8 mouse cellular contexts compared by ENCODE assay signal in the genomic region with DNA sequence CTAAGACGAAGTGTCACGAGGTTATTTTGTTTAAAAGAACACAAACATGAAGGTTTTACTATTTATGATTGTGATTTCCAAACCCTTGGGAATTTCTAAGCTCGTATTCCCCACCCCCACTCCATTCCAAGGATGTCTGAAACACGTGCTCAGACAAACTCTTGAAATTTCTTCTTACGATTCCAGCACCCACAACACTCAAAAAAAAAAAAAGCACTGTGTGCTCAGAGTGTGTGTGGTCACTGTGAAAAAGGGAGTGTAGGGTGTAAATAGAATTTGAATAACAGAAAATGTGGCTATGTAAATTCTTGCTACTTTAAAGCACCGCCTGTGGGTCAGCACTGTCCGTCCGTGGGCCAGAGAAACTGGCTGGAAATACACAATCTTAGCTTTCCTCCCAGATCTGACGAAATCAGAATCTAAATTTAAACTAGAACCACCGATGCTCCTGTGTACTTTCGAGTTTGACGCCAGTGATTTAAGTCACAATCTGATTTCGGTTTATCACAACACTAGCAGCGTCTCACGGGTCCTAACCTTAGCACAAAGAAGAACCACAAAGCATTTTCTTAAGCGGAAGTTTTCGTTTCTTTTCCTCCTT. TPM values are rescaled to one million over a fixed set of nuclear protein-coding genes. Genes with fewer than 3 reads are reported as not detected.
DNase-seq lines count a peak whose midpoint lies in the region; ATAC-seq lines count a peak whose summit lies in the region.

No protein-coding gene starts in this region.

- H3K27ac ChIP-seq in brown adipose tissue, adult 24 weeks (replicated peaks; ENCODE audit: low read depth, low read length) = peak overlapping the region; percentile 95
- H3K27ac ChIP-seq in hindbrain, embryonic 11.5 days (ENCODE audit: low read depth, low read length) = peak overlapping the region; percentile 85
- peak overlapping the region; percentile 94 for H3K27ac ChIP-seq in lung, embryonic 16.5 days (ENCODE audit: low read length)
- peak overlapping the region; percentile 93 for H3K27ac ChIP-seq in stomach, embryonic 16.5 days (ENCODE audit: low read length)

- H3K9me3 ChIP-seq in hindbrain, embryonic 11.5 days (ENCODE audit: control insufficient read depth, low read length) = no peaks in the 10 kb centered on the region
- no peaks in the 10 kb centered on the region for H3K9me3 ChIP-seq in lung, embryonic 16.5 days (ENCODE audit: control insufficient read depth, low read length)
- no peaks in the 10 kb centered on the region for H3K9me3 ChIP-seq in stomach, embryonic 16.5 days (replicated peaks; ENCODE audit: control insufficient read depth, low read length)

- intact Hi-C loops in left cerebral cortex, postnatal 25 days (cut with DNase I) = loop anchor here (2.0 kb wide), 1 partner anchor 107 kb away; no protein-coding TSS in a partner anchor

- no peaks in the 10 kb centered on the region for H3K36me3 ChIP-seq in hindbrain, embryonic 11.5 days (ENCODE audit: control insufficient read depth, insufficient read depth, low read length)
- H3K36me3 ChIP-seq in lung, embryonic 16.5 days (ENCODE audit: control insufficient read depth, insufficient read depth, low read length) = no peaks in the 10 kb centered on the region
- H3K36me3 ChIP-seq in stomach, embryonic 16.5 days (ENCODE audit: control insufficient read depth, insufficient read depth, low read length) = no peaks in the 10 kb centered on the region

- peak overlapping the region; percentile 75 for H3K9ac ChIP-seq in hindbrain, embryonic 11.5 days (ENCODE audit: low read depth, low read length)
- H3K9ac ChIP-seq in lung, embryonic 16.5 days (ENCODE audit: low read length) = peak overlapping the region; percentile 84
- peak overlapping the region; percentile 75 for H3K9ac ChIP-seq in stomach, embryonic 16.5 days (ENCODE audit: low read length)

- peak; percentile 9 to 41 for DNase-seq in left cerebral cortex, postnatal 25 days (ENCODE audit: low spot score in 2 of 2)
- DNase-seq in left cerebral cortex, adult 8-10 months (ENCODE audit: low spot score in 2 of 2) = no peak
- peak; percentile 25 for DNase-seq in hindbrain, embryonic 11.5 days (ENCODE audit: low spot score)
- DNase-seq in Muller cell, postnatal 12 days (ENCODE audit: inconsistent ontology term) = no peak
- no peak for DNase-seq in natural killer cell, adult 2 months (ENCODE audit: low spot score in 2 of 2)

- H3K27me3 ChIP-seq in hindbrain, embryonic 11.5 days (ENCODE audit: control insufficient read depth, insufficient read depth, low read length) = no peaks in the 10 kb centered on the region
- no peaks in the 10 kb centered on the region for H3K27me3 ChIP-seq in lung, embryonic 16.5 days (ENCODE audit: control insufficient read depth, insufficient read depth, low read depth, low read length)
- H3K27me3 ChIP-seq in stomach, embryonic 16.5 days (ENCODE audit: control insufficient read depth, insufficient read depth, low read length) = no peaks in the 10 kb centered on the region

- peak; percentile 22 for ATAC-seq in hindbrain, embryonic 11.5 days (ENCODE audit: low FRiP score)
- peak; percentile 56 for ATAC-seq in lung, embryonic 16.5 days (ENCODE audit: low read depth)
- ATAC-seq in stomach, embryonic 16.5 days (ENCODE audit: insufficient read depth, low FRiP score) = no peak

- peak overlapping the region; percentile 99 for H3K4me3 ChIP-seq in brown adipose tissue, adult 24 weeks (ENCODE audit: insufficient read depth, low read depth, low read length)
- H3K4me3 ChIP-seq in hindbrain, embryonic 11.5 days (ENCODE audit: low read depth, low read length) = peak overlapping the region; percentile 59
- peak overlapping the region; percentile 67 for H3K4me3 ChIP-seq in lung, embryonic 16.5 days (ENCODE audit: low read length)
- H3K4me3 ChIP-seq in stomach, embryonic 16.5 days (replicated peaks; ENCODE audit: low read length) = peak overlapping the region; percentile 62

- no peaks in the 10 kb centered on the region; the same call in 1 of the 2 replicates for H3K4me1 ChIP-seq in brown adipose tissue, adult 24 weeks (ENCODE audit: control insufficient read depth, insufficient read depth, insufficient read length, low read length)
- H3K4me1 ChIP-seq in hindbrain, embryonic 11.5 days (replicated peaks; ENCODE audit: control insufficient read depth, insufficient read depth, low read length) = no peaks in the 10 kb centered on the region
- H3K4me1 ChIP-seq in lung, embryonic 16.5 days (replicated peaks; ENCODE audit: control insufficient read depth, insufficient read depth, low read length) = peaks cover 3% of the 10 kb centered on the region; the same call in 1 of the 2 replicates
- H3K4me1 ChIP-seq in stomach, embryonic 16.5 days (ENCODE audit: control insufficient read depth, insufficient read depth, low read length) = 0 out of 2 replicates have a peak, but pooled peaks cover 4% of the 10 kb centered on the region

- peak overlapping the region; percentile 34 for H3K4me2 ChIP-seq in hindbrain, embryonic 11.5 days (replicated peaks; ENCODE audit: low read depth, low read length)
- H3K4me2 ChIP-seq in lung, embryonic 16.5 days (ENCODE audit: low read depth, low read length) = peak overlapping the region; percentile 55
- peak overlapping the region; percentile 47 for H3K4me2 ChIP-seq in stomach, embryonic 16.5 days (ENCODE audit: low read depth, low read length)

- WGBS in hindbrain, embryonic 11.5 days = 23% methylated on average over 17 of the region's 17 CpGs
- WGBS in lung, embryonic 16.5 days = 15% methylated on average over 17 of the region's 17 CpGs
- 11% methylated on average over 17 of the region's 17 CpGs for WGBS in stomach, embryonic 16.5 days

RNA-seq across cellular contexts. Expression of gene Mbtps2, which starts 0.8 kb away (rescaled TPM):
- total RNA-seq in left cerebral cortex, postnatal 25 days (2021) = 10 to 100 TPM; 30.5 to 33.9 TPM
- total RNA-seq in left cerebral cortex, adult 8-10 months (2022) = 10 to 100 TPM; 27.3 to 35.0 (median 28.6) TPM
- 5.0 and 6.3 TPM in 2 replicates for polyA plus RNA-seq in brown adipose tissue, adult 24 weeks (2012; ENCODE audit: insufficient read depth, insufficient read length, missing spikeins)
- 28.0 and 28.9 TPM in 2 replicates for polyA plus RNA-seq in hindbrain, embryonic 11.5 days (2014; fragmentation: Nextera tagmentation; extraction: Ambion mirVana)
- polyA plus RNA-seq in lung, embryonic 16.5 days (2015; fragmentation: Nextera tagmentation; extraction: Ambion mirVana) = 18.9 and 22.8 TPM in 2 replicates
- polyA plus RNA-seq in stomach, embryonic 16.5 days (2015; fragmentation: Nextera tagmentation; extraction: Ambion mirVana) = 19.5 and 20.1 TPM in 2 replicates

RNA-seq across cellular contexts. Expression of gene Yy2, which starts 28.9 kb away (rescaled TPM):
- total RNA-seq in left cerebral cortex, postnatal 25 days (2021) = not detected
- total RNA-seq in left cerebral cortex, adult 8-10 months (2022) = under 1 TPM in 2 of 4 experiments, not detected in 2; 0.85 to 0.93 TPM
- polyA plus RNA-seq in brown adipose tissue, adult 24 weeks (2012; ENCODE audit: insufficient read depth, insufficient read length, missing spikeins) = 0.71 and 1.5 TPM in 2 replicates
- polyA plus RNA-seq in hindbrain, embryonic 11.5 days (2014; fragmentation: Nextera tagmentation; extraction: Ambion mirVana) = 4.2 and 4.5 TPM in 2 replicates
- polyA plus RNA-seq in lung, embryonic 16.5 days (2015; fragmentation: Nextera tagmentation; extraction: Ambion mirVana) = 4.8 and 6.2 TPM in 2 replicates
- 2.1 and 3.5 TPM in 2 replicates for polyA plus RNA-seq in stomach, embryonic 16.5 days (2015; fragmentation: Nextera tagmentation; extraction: Ambion mirVana)

Comparison
In these comparisons a context has a peak if more than half of its experiments do, and no peak if none do; other contexts are left out.
1. DNase-seq: peak in left cerebral cortex, postnatal 25 days (2 of 2) and hindbrain, embryonic 11.5 days (single experiment); none in left cerebral cortex, adult 8-10 months (0 of 2), Muller cell, postnatal 12 days (single experiment) and natural killer cell, adult 2 months (0 of 2).
2. Peak in every context shown above with its lines, with median percentiles within 50 percentile points of each other: H3K27ac ChIP-seq, H3K4me3 ChIP-seq, H3K4me2 ChIP-seq and H3K9ac ChIP-seq.